Mouse (Mus musculus): ENCODE data around the gene Ctns. TPM values are rescaled to one million over a fixed set of nuclear protein-coding genes. Genes with fewer than 3 reads are reported as not detected.
A peak's percentile ranks its signal among the peaks of the same experiment; 100 is the strongest.

Gene Ctns
- polyA plus RNA-seq, 1 experiment from 2014 or later = 12.7 TPM

GRCm38 (mm10) chr11:73146026-73146974 is 52.5 kb downstream of the Ctns start:
- H3K36me3 ChIP-seq (ENCODE audit: control insufficient read depth, insufficient read depth, low read length) = no peaks in the 10 kb centered on the region
- no peak overlapping the region for H3K4me2 ChIP-seq
- H3K27me3 ChIP-seq (ENCODE audit: control insufficient read depth, insufficient read depth, low read length) = no peaks in the 10 kb centered on the region
- H3K4me1 ChIP-seq (ENCODE audit: control insufficient read depth, insufficient read depth, low read length) = no peaks in the 10 kb centered on the region; the same call in 1 of the 2 replicates
- H3K9me3 ChIP-seq (replicated peaks; ENCODE audit: control insufficient read depth, low read length) = no peaks in the 10 kb centered on the region
- H3K9ac ChIP-seq (ENCODE audit: low read depth, low read length) = no peak overlapping the region
- ATAC-seq (replicated peaks; ENCODE audit: insufficient number of reproducible peaks, low FRiP score, low TSS enrichment) = no peak
- H3K27ac ChIP-seq (ENCODE audit: low read depth, low read length) = no peak overlapping the region
- no peak overlapping the region for H3K4me3 ChIP-seq (ENCODE audit: low read depth, low read length)
- WGBS (ENCODE audit: insufficient replicate concordance) = 55% methylated on average over 11 of the region's 11 CpGs

GRCm38 (mm10) chr11:73144261-73144681 is 54.6 kb downstream of the Ctns start:
- Histone ChIP-seq H3K4me3 (ENCODE audit: low read depth, low read length) (no peak overlapping the region), H3K9ac (ENCODE audit: low read depth, low read length) (no peak overlapping the region), H3K27ac (ENCODE audit: low read depth, low read length) (no peak overlapping the region), H3K4me1 (ENCODE audit: control insufficient read depth, insufficient read depth, low read length) (no peaks in the 10 kb centered on the region; the same call in 1 of the 2 replicates), H3K36me3 (ENCODE audit: control insufficient read depth, insufficient read depth, low read length) (no peaks in the 10 kb centered on the region), H3K27me3 (ENCODE audit: control insufficient read depth, insufficient read depth, low read length) (no peaks in the 10 kb centered on the region), H3K4me2 (no peak overlapping the region), H3K9me3 (replicated peaks; ENCODE audit: control insufficient read depth, low read length) (no peaks in the 10 kb centered on the region)
- WGBS (ENCODE audit: insufficient replicate concordance) = 68% methylated on average over 1 of the region's 1 CpGs
- no peak for ATAC-seq (replicated peaks; ENCODE audit: insufficient number of reproducible peaks, low FRiP score, low TSS enrichment)

GRCm38 (mm10) chr11:73137591-73138501 is 61.0 kb downstream of the Ctns start, which contains the start of gene Haspin:
Haspin (minus strand) TSS chr11:73138294.
- no peaks in the 10 kb centered on the region for H3K9me3 ChIP-seq (replicated peaks; ENCODE audit: control insufficient read depth, low read length)
- ATAC-seq (replicated peaks; ENCODE audit: insufficient number of reproducible peaks, low FRiP score, low TSS enrichment) = peak; percentile 86
- peak within 1 kb of the TSS; percentile 69 for H3K4me2 ChIP-seq
- H3K4me3 ChIP-seq (ENCODE audit: low read depth, low read length) = peak within 1 kb of the TSS; percentile 93
- H3K9ac ChIP-seq (ENCODE audit: low read depth, low read length) = peak within 1 kb of the TSS; percentile 86
- WGBS (ENCODE audit: insufficient replicate concordance) = under 1% methylated on average over 84 of the region's 84 CpGs
- H3K36me3 ChIP-seq (ENCODE audit: control insufficient read depth, insufficient read depth, low read length) = no peaks in the 10 kb centered on the region
- H3K27ac ChIP-seq (ENCODE audit: low read depth, low read length) = no peak within 1 kb of the TSS
- H3K4me1 ChIP-seq (ENCODE audit: control insufficient read depth, insufficient read depth, low read length) = peaks cover 20% of the 10 kb centered on the region
- H3K27me3 ChIP-seq (ENCODE audit: control insufficient read depth, insufficient read depth, low read length) = no peaks in the 10 kb centered on the region

- peak overlapping the region; percentile 86 for H3K9ac ChIP-seq (ENCODE audit: low read depth, low read length)
- no peaks in the 10 kb centered on the region for H3K27me3 ChIP-seq (ENCODE audit: control insufficient read depth, insufficient read depth, low read length)
- H3K9me3 ChIP-seq (replicated peaks; ENCODE audit: control insufficient read depth, low read length) = no peaks in the 10 kb centered on the region
- H3K4me2 ChIP-seq = peak overlapping the region; percentile 69
- no peaks in the 10 kb centered on the region for H3K36me3 ChIP-seq (ENCODE audit: control insufficient read depth, insufficient read depth, low read length)
- no peak overlapping the region for H3K27ac ChIP-seq (ENCODE audit: low read depth, low read length)
- H3K4me1 ChIP-seq (ENCODE audit: control insufficient read depth, insufficient read depth, low read length) = peaks cover 20% of the 10 kb centered on the region
- H3K4me3 ChIP-seq (ENCODE audit: low read depth, low read length) = peak overlapping the region; percentile 93
- ATAC-seq (replicated peaks; ENCODE audit: insufficient number of reproducible peaks, low FRiP score, low TSS enrichment) = no peak
- WGBS (ENCODE audit: insufficient replicate concordance) = 41% methylated on average over 11 of the region's 11 CpGs
Measured at GRCm38 (mm10) chr11:73137116-73137515, 61.7 kb downstream of the Ctns start.

- H3K27ac ChIP-seq (ENCODE audit: low read depth, low read length) = no peak overlapping the region
- H3K4me3 ChIP-seq (ENCODE audit: low read depth, low read length) = peak overlapping the region; percentile 93
- WGBS (ENCODE audit: insufficient replicate concordance) = 80% methylated on average over 6 of the region's 6 CpGs
- no peaks in the 10 kb centered on the region for H3K27me3 ChIP-seq (ENCODE audit: control insufficient read depth, insufficient read depth, low read length)
- H3K9ac ChIP-seq (ENCODE audit: low read depth, low read length) = peak overlapping the region; percentile 86
- H3K4me2 ChIP-seq = peak overlapping the region; percentile 69
- no peaks in the 10 kb centered on the region for H3K9me3 ChIP-seq (replicated peaks; ENCODE audit: control insufficient read depth, low read length)
- ATAC-seq (replicated peaks; ENCODE audit: insufficient number of reproducible peaks, low FRiP score, low TSS enrichment) = no peak
- H3K4me1 ChIP-seq (ENCODE audit: control insufficient read depth, insufficient read depth, low read length) = peaks cover 20% of the 10 kb centered on the region
- no peaks in the 10 kb centered on the region for H3K36me3 ChIP-seq (ENCODE audit: control insufficient read depth, insufficient read depth, low read length)
Measured at GRCm38 (mm10) chr11:73136587-73136986, 62.3 kb downstream of the Ctns start.

GRCm38 (mm10) chr11:73134222-73134621 is 64.6 kb downstream of the Ctns start:
- Histone ChIP-seq H3K27ac (ENCODE audit: low read depth, low read length) (no peak overlapping the region), H3K4me2 (peak overlapping the region; percentile 36; the same call in 1 of the 2 replicates), H3K4me1 (ENCODE audit: control insufficient read depth, insufficient read depth, low read length) (peaks cover 24% of the 10 kb centered on the region), H3K27me3 (ENCODE audit: control insufficient read depth, insufficient read depth, low read length) (no peaks in the 10 kb centered on the region), H3K9ac (ENCODE audit: low read depth, low read length) (no peak overlapping the region), H3K9me3 (replicated peaks; ENCODE audit: control insufficient read depth, low read length) (no peaks in the 10 kb centered on the region), H3K4me3 (ENCODE audit: low read depth, low read length) (no peak overlapping the region), H3K36me3 (ENCODE audit: control insufficient read depth, insufficient read depth, low read length) (no peaks in the 10 kb centered on the region)
- WGBS (ENCODE audit: insufficient replicate concordance) = 92% methylated on average over 5 of the region's 5 CpGs
- no peak for ATAC-seq (replicated peaks; ENCODE audit: insufficient number of reproducible peaks, low FRiP score, low TSS enrichment)

Other genes with a start within 250 kb of the Ctns start
- 2.1 and 2.9 TPM in 2 replicates for gene Atp2a3, start 237.9 kb downstream of the Ctns start, polyA plus RNA-seq (2014; fragmentation: Nextera tagmentation; extraction: Ambion mirVana)
- gene P2rx1, start 199.9 kb downstream of the Ctns start, polyA plus RNA-seq (2014; fragmentation: Nextera tagmentation; extraction: Ambion mirVana) = 2.9 and 4.0 TPM in 2 replicates
- 1.3 and 1.5 TPM in 2 replicates for gene Camkk1, start 180.0 kb downstream of the Ctns start, polyA plus RNA-seq (2014; fragmentation: Nextera tagmentation; extraction: Ambion mirVana)
- gene Ncbp3, start 151.3 kb downstream of the Ctns start, polyA plus RNA-seq (2014; fragmentation: Nextera tagmentation; extraction: Ambion mirVana) = 9.6 and 10.3 TPM in 2 replicates
- 0.31 and 0.34 TPM in 2 replicates for gene Itgae, start 108.5 kb downstream of the Ctns start, polyA plus RNA-seq (2014; fragmentation: Nextera tagmentation; extraction: Ambion mirVana)
- 11.2 and 12.0 TPM in 2 replicates for gene Haspin, start 60.7 kb downstream of the Ctns start, polyA plus RNA-seq (2014; fragmentation: Nextera tagmentation; extraction: Ambion mirVana)
- gene P2rx5, start 38.6 kb downstream of the Ctns start, polyA plus RNA-seq (2014; fragmentation: Nextera tagmentation; extraction: Ambion mirVana) = 0.65 and 0.97 TPM in 2 replicates
- gene Emc6, start 22.0 kb downstream of the Ctns start, polyA plus RNA-seq (2014; fragmentation: Nextera tagmentation; extraction: Ambion mirVana) = 94.3 and 112 TPM in 2 replicates
- 264 and 272 TPM in 2 replicates for gene Tax1bp3, start 22.0 kb downstream of the Ctns start, polyA plus RNA-seq (2014; fragmentation: Nextera tagmentation; extraction: Ambion mirVana)
- 0.31 and 0.94 TPM in 2 replicates for gene Shpk, start 418 bp upstream of the Ctns start, polyA plus RNA-seq (2014; fragmentation: Nextera tagmentation; extraction: Ambion mirVana)
- 0.16 TPM in 1 of 2 replicates, not detected in the other for gene Trpv1, start 35.2 kb upstream of the Ctns start, polyA plus RNA-seq (2014; fragmentation: Nextera tagmentation; extraction: Ambion mirVana)
- gene Trpv3, start 68.3 kb upstream of the Ctns start, polyA plus RNA-seq (2014; fragmentation: Nextera tagmentation; extraction: Ambion mirVana) = 0.03 TPM in 2 replicates
- 0.19 TPM in 1 of 2 replicates, not detected in the other for gene Aspa, start 130.6 kb upstream of the Ctns start, polyA plus RNA-seq (2014; fragmentation: Nextera tagmentation; extraction: Ambion mirVana)
- not detected in 2 replicates for gene Gm49340, start 130.7 kb upstream of the Ctns start, polyA plus RNA-seq (2014; fragmentation: Nextera tagmentation; extraction: Ambion mirVana)
- gene Spata22, start 130.7 kb upstream of the Ctns start, polyA plus RNA-seq (2014; fragmentation: Nextera tagmentation; extraction: Ambion mirVana) = not detected in 2 replicates
- gene Olfr20, start 151.7 kb upstream of the Ctns start, polyA plus RNA-seq (2014; fragmentation: Nextera tagmentation; extraction: Ambion mirVana) = not detected in 2 replicates
- gene Olfr376, start 172.2 kb upstream of the Ctns start, polyA plus RNA-seq (2014; fragmentation: Nextera tagmentation; extraction: Ambion mirVana) = not detected in 2 replicates
- gene Olfr1, start 200.6 kb upstream of the Ctns start, polyA plus RNA-seq (2014; fragmentation: Nextera tagmentation; extraction: Ambion mirVana) = not detected in 2 replicates
- gene Olfr378, start 229.4 kb upstream of the Ctns start, polyA plus RNA-seq (2014; fragmentation: Nextera tagmentation; extraction: Ambion mirVana) = not detected in 2 replicates

Data from heart, embryonic 11.5 days (tissue).